Mouse (Mus musculus) skeletal muscle tissue, postnatal 0 days (tissue): ENCODE results near the gene Hapln3. TPM values are rescaled to one million over a fixed set of nuclear protein-coding genes. Genes with fewer than 3 reads are reported as not detected.

Experiments used
- polyA plus RNA-seq: library from polyadenylated mRNA; unstranded; fragments of >200 nt; fragmentation: Nextera tagmentation; extraction: Ambion mirVana; gene quantifications from 2 replicates; pipeline ENCODE4 v1.2.1, GENCODE M21; 2015

Gene Hapln3
- 0.12 and 0.18 TPM in 2 replicates for polyA plus RNA-seq

DNA sequence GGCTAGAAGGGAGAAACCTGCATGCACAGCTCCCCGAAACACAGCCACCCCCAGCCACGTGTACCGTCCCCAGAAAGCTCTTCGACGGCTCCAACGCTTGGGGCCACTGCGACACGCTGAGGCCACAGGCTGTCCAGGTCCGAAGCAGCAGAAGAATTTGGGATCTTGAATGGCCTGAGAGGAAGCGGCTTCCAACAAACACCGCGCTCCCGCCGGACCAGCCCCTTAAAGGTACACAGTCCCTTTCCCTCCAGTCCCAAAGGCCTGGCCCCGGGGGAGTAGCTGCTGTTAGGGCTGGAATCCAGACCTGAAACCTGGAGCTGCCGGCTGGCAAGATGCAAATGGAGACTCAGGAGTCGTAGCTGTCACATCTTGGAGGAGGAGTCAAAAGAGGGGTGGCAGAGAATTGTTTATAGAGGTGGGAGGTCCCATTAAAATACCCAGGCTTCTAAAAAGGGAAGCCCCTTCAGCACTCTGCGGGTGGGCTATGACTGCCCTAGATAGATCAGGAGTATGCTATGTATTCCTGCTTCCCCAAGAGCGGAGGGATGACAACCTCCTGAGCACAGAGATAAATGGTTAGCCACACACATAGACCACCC, at the start of gene Hapln3:
Hapln3 (minus strand) TSS at position 176 of the 602 bp plus-strand sequence.

DNA sequence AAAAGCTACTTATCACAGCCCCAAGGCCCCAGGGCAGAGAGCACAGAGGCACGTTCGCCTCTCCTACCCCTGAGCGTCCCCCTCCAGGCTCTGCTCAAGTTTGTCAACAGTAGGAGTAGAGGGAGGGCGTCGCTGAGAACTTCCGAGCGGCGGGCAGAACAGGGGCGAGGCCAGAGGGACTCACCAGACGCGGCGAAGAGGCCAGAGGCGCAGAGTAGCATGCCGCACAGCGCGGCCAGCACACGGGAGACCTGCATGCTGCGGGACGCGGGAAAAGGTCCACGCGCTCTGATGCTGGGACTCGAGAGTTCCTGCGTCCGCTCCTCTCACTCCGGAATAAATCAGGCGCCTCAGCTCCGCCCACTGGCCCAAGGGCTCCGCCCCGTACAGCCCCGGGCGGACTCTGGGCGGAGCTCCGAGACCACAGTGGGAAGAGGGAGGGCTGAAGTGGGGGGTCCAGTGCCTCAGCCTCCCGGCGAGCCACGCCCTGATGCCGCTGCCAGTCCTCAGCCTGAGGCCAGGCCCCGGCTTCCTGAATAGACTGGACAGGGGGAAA, 18.0 kb upstream of the Hapln3 start, which contains the start of gene Mfge8:
Mfge8 (minus strand) TSS at position 350 of the 556 bp plus-strand sequence.

Other genes starting within 250 kb of the Hapln3 start
- gene Aen, start 235.2 kb downstream of the Hapln3 start, polyA plus RNA-seq: 16.3 and 18.1 TPM in 2 replicates
- 1.9 and 3.9 TPM in 2 replicates for gene Isg20, start 217.6 kb downstream of the Hapln3 start, polyA plus RNA-seq
- gene Acan, start 77.5 kb downstream of the Hapln3 start, polyA plus RNA-seq: 0.42 and 3.5 TPM in 2 replicates
- 123 and 143 TPM in 2 replicates for gene Mfge8, start 18.0 kb upstream of the Hapln3 start, polyA plus RNA-seq
- gene Abhd2, start 142.2 kb upstream of the Hapln3 start, polyA plus RNA-seq: 3.1 and 3.6 TPM in 2 replicates